Mouse (Mus musculus) forebrain, embryonic 10.5 days (tissue): ENCODE results near the gene Dnaja1. TPM values are rescaled to one million over a fixed set of nuclear protein-coding genes. Genes with fewer than 3 reads are reported as not detected.
A peak's percentile ranks its signal among the peaks of the same experiment; 100 is the strongest.

Source experiments
- DNase-seq: peaks from one replicate; pipeline ENCODE4 v3.0.0-alpha.2; 2017; ENCODE audit warnings: low spot score; ENCODE audit errors: extremely low spot score
- H3K27ac ChIP-seq: fragments of 300-500 bp; sonication (generic); 2 replicates; pipeline ENCODE4 v1.5.1; 2016; ENCODE audit warnings: mild to moderate bottlenecking
- H3K27me3 ChIP-seq: fragments of 300-500 bp; sonication (generic); 2 replicates; pipeline ENCODE4 v1.6.1; 2016; ENCODE audit warnings: mild to moderate bottlenecking; ENCODE audit not compliant: poor library complexity, severe bottlenecking
- H3K36me3 ChIP-seq: fragments of 300-500 bp; sonication (generic); replicated peaks from 2 replicates; pipeline ENCODE4 v1.6.1; 2016; ENCODE audit warnings: mild to moderate bottlenecking, moderate library complexity
- H3K4me1 ChIP-seq: fragments of 300-500 bp; sonication (generic); 2 replicates; pipeline ENCODE4 v1.6.1; 2016
- H3K4me3 ChIP-seq: fragments of 300-500 bp; sonication (generic); 2 replicates; pipeline ENCODE4 v1.5.1; 2016; ENCODE audit warnings: mild to moderate bottlenecking, moderate library complexity
- H3K9me3 ChIP-seq: fragments of 300-500 bp; sonication (generic); 2 replicates; pipeline ENCODE4 v1.6.1; 2016; ENCODE audit warnings: mild to moderate bottlenecking, moderate library complexity
- WGBS: fragments of 180-500 bp; shearing (Covaris S2); methylation state at CpG from one replicate; pipeline ENCODE4 v1.1.7; 2016; 5-methylcytosine and 5-hydroxymethylcytosine counted together
- polyA plus RNA-seq: library from polyadenylated mRNA; unstranded; fragments of >200 nt; fragmentation: Nextera tagmentation; extraction: Ambion mirVana; gene quantifications from 2 replicates; pipeline ENCODE4 v1.2.1, GENCODE M21; 2016

Dnaja1 gene
- polyA plus RNA-seq, 1 experiment from 2014 or later, result 570 TPM

GRCm38 (mm10) chr4:40759876-40760275 lies 37.9 kb downstream of the Dnaja1 start:
- Histone ChIP-seq H3K27me3 (no peaks in the 10 kb centered on the region), H3K9me3 (no peaks in the 10 kb centered on the region), H3K4me3 (no peak overlapping the region), H3K36me3 (peaks cover 10% of the 10 kb centered on the region), H3K4me1 (peaks cover 3% of the 10 kb centered on the region; the same call in 1 of the 2 replicates), H3K27ac (no peak overlapping the region)
- no peak for DNase-seq
- 66% methylated on average over 5 of the region's 5 CpGs for WGBS

- H3K27me3 ChIP-seq, result 0 out of 2 replicates have a peak, but pooled peaks cover 3% of the 10 kb centered on the region
- peak overlapping the region; percentile 67 for H3K27ac ChIP-seq
- peak; percentile 79 for DNase-seq
- no peaks in the 10 kb centered on the region for H3K36me3 ChIP-seq
- no peaks in the 10 kb centered on the region for H3K9me3 ChIP-seq
- H3K4me1 ChIP-seq, result peaks cover 34% of the 10 kb centered on the region
- H3K4me3 ChIP-seq, result peak overlapping the region; percentile 26
- 19% methylated on average over 12 of the region's 12 CpGs for WGBS
Measured at GRCm38 (mm10) chr4:40774279-40775259, 52.6 kb downstream of the Dnaja1 start.

- DNase-seq, result no peak
- peaks cover 38% of the 10 kb centered on the region for H3K4me1 ChIP-seq
- H3K27me3 ChIP-seq, result 0 out of 2 replicates have a peak, but pooled peaks cover 3% of the 10 kb centered on the region
- WGBS, result 85% methylated on average over 4 of the region's 4 CpGs
- H3K4me3 ChIP-seq, result no peak overlapping the region
- no peaks in the 10 kb centered on the region for H3K9me3 ChIP-seq
- H3K36me3 ChIP-seq, result no peaks in the 10 kb centered on the region
- H3K27ac ChIP-seq, result no peak overlapping the region
Measured at GRCm38 (mm10) chr4:40776416-40776815, 54.5 kb downstream of the Dnaja1 start.

- peaks cover 38% of the 10 kb centered on the region for H3K4me1 ChIP-seq
- H3K4me3 ChIP-seq, result no peak overlapping the region
- DNase-seq, result no peak
- H3K36me3 ChIP-seq, result no peaks in the 10 kb centered on the region
- H3K27ac ChIP-seq, result no peak overlapping the region
- no peaks in the 10 kb centered on the region for H3K9me3 ChIP-seq
- WGBS, result 37% methylated on average over 2 of the region's 2 CpGs
- H3K27me3 ChIP-seq, result 0 out of 2 replicates have a peak, but pooled peaks cover 3% of the 10 kb centered on the region
Measured at GRCm38 (mm10) chr4:40777116-40777515, 55.2 kb downstream of the Dnaja1 start.

GRCm38 (mm10) chr4:40778656-40779055 lies 56.7 kb downstream of the Dnaja1 start:
- H3K4me1 ChIP-seq, result peaks cover 25% of the 10 kb centered on the region
- no peaks in the 10 kb centered on the region for H3K36me3 ChIP-seq
- no peak for DNase-seq
- no peaks in the 10 kb centered on the region for H3K9me3 ChIP-seq
- 84% methylated on average over 6 of the region's 6 CpGs for WGBS
- H3K27ac ChIP-seq, result no peak overlapping the region
- no peak overlapping the region for H3K4me3 ChIP-seq
- H3K27me3 ChIP-seq, result 0 out of 2 replicates have a peak, but pooled peaks cover 3% of the 10 kb centered on the region

GRCm38 (mm10) chr4:40781143-40781542 lies 59.2 kb downstream of the Dnaja1 start:
- H3K27ac ChIP-seq, result no peak overlapping the region
- no peaks in the 10 kb centered on the region for H3K9me3 ChIP-seq
- H3K36me3 ChIP-seq, result no peaks in the 10 kb centered on the region
- no peak for DNase-seq
- 47% methylated on average over 3 of the region's 3 CpGs for WGBS
- peaks cover 13% of the 10 kb centered on the region for H3K4me1 ChIP-seq
- H3K4me3 ChIP-seq, result no peak overlapping the region
- H3K27me3 ChIP-seq, result no peaks in the 10 kb centered on the region

DNA sequence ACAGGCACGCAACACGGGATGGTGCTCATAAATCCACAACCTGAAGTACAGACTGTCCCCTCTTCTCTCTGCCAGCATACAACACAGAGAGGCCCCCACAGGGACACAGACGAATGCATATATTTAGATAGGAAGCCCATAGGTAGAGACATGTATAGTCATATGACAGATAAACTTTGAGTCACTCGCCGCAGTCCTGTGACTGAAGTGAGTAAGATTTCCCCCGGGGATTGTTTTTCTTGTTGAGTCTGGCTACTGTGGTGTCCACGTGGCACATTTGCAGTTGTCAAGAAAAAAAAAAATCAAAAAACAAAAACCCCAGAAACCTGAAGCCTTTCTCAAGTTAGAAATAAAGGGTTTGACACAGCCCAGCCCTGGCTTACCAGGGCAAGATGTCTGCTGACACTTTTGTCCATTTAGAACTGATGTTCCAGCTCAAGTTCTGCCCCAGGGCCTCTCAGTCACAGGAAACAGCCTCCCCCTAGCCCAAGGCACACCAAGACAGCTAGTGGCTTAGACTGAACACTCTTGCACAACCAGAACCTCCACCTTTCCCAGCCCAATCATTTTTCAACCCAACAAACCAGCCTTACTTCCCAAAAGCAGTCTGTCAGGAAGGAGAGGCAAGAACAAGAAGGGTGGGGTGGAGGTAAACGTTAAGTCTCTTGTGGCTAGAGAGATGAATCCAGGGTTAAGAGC lies 60.0 kb downstream of the Dnaja1 start:
- 77% methylated on average over 8 of the region's 8 CpGs for WGBS

GRCm38 (mm10) chr4:40783049-40783448 lies 61.1 kb downstream of the Dnaja1 start:
- Histone ChIP-seq H3K27me3 (no peaks in the 10 kb centered on the region), H3K9me3 (no peaks in the 10 kb centered on the region), H3K4me1 (peaks cover 4% of the 10 kb centered on the region; the same call in 1 of the 2 replicates), H3K27ac (no peak overlapping the region), H3K4me3 (no peak overlapping the region), H3K36me3 (no peaks in the 10 kb centered on the region)
- no peak for DNase-seq
- 92% methylated on average over 4 of the region's 4 CpGs for WGBS

More for the DNA sequence above, 60.0 kb downstream of the Dnaja1 start:
- peaks cover 12% of the 10 kb centered on the region for H3K4me1 ChIP-seq
- H3K27ac ChIP-seq, result 0 out of 2 replicates have a peak overlapping the region, but pooled peaks have one; percentile 3
- no peaks in the 10 kb centered on the region for H3K27me3 ChIP-seq
- no peaks in the 10 kb centered on the region for H3K9me3 ChIP-seq
- H3K4me3 ChIP-seq, result no peak overlapping the region
- no peak for DNase-seq
- no peaks in the 10 kb centered on the region for H3K36me3 ChIP-seq

- DNase-seq, result no peak
- no peak overlapping the region for H3K27ac ChIP-seq
- no peaks in the 10 kb centered on the region for H3K27me3 ChIP-seq
- 90% methylated on average over 10 of the region's 10 CpGs for WGBS
- H3K36me3 ChIP-seq, result no peaks in the 10 kb centered on the region
- no peaks in the 10 kb centered on the region for H3K9me3 ChIP-seq
- H3K4me1 ChIP-seq, result peaks cover 4% of the 10 kb centered on the region; the same call in 1 of the 2 replicates
- no peak overlapping the region for H3K4me3 ChIP-seq
Measured at GRCm38 (mm10) chr4:40784556-40785169, 62.7 kb downstream of the Dnaja1 start.

DNA sequence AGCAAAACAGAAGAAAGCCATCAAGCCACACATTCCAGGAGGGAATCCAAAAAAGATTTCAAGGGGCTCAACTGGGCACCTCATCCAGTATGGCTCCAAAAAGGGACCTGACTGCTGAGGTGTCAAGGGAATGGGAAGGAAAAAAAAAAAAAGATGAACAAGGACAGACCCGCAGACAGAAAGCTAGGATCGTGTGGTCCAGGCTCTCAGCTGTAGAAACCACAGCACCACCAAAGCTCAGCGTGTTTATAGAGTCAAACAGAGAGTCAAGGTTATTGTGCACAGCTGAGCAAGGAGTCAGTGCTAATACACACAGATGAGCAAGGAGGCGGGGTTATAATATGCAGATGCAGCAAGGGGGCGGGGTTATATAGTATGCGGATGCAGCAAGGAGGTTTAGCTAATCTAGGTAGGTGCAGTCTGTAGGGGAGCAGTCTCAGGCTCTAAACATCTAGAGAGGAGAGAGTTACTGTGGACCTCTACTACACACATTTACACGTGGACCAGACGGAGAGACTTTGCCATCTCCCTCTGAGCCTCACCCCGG lies 63.7 kb downstream of the Dnaja1 start:
- WGBS, result 82% methylated on average over 9 of the region's 9 CpGs
- H3K27ac ChIP-seq, result no peak overlapping the region
- H3K9me3 ChIP-seq, result no peaks in the 10 kb centered on the region
- no peak for DNase-seq
- H3K36me3 ChIP-seq, result no peaks in the 10 kb centered on the region
- peaks cover 4% of the 10 kb centered on the region; the same call in 1 of the 2 replicates for H3K4me1 ChIP-seq
- no peak overlapping the region for H3K4me3 ChIP-seq
- H3K27me3 ChIP-seq, result no peaks in the 10 kb centered on the region

- H3K27me3 ChIP-seq, result no peaks in the 10 kb centered on the region
- no peaks in the 10 kb centered on the region; the same call in 1 of the 2 replicates for H3K4me1 ChIP-seq
- 66% methylated on average over 4 of the region's 4 CpGs for WGBS
- H3K4me3 ChIP-seq, result no peak overlapping the region
- no peaks in the 10 kb centered on the region for H3K9me3 ChIP-seq
- no peaks in the 10 kb centered on the region for H3K36me3 ChIP-seq
- no peak for DNase-seq
- no peak overlapping the region for H3K27ac ChIP-seq
Measured at GRCm38 (mm10) chr4:40786578-40786977, 64.6 kb downstream of the Dnaja1 start.
